Mouse (Mus musculus): ENCODE measurements around the gene Slc6a1.

- TF ChIP-seq GATA1 (IDR thresholded peaks at IDR 0.05; ENCODE audit: borderline replicate concordance, low read length), result no peak
- no peak for TF ChIP-seq FLI1 (IDR thresholded peaks at IDR 0.05; ENCODE audit: low read length)
Measured at GRCm38 (mm10) chr6:114295086-114295485, 12.7 kb downstream of the Slc6a1 start.

All from megakaryocyte, embryonic 14.5 days (primary cell).